Mouse (Mus musculus) kidney, adult 9 months (tissue): ENCODE measurements at regions not wholly inside any gene's neighbourhood (a gene's known extent, or its start where the extent isn't known, plus 50 kb on each side); places are given as distances from the start of the nearest gene placed in this dataset.

Experiments
- DNase-seq: peaks from one replicate; pipeline ENCODE4 v3.0.0; 2022

GRCm38 (mm10) chr3:134118898-134119297, 117.4 kb upstream of the Cxxc4 start:
- DNase-seq, result no peak

- DNase-seq, result no peak
Observed at GRCm38 (mm10) chr3:134124982-134125381, 111.3 kb upstream of the Cxxc4 start.

GRCm38 (mm10) chr3:134130412-134130811, 105.9 kb upstream of the Cxxc4 start:
- no peak for DNase-seq

- no peak for DNase-seq
Observed at GRCm38 (mm10) chr3:134145251-134145650, 91.0 kb upstream of the Cxxc4 start.

GRCm38 (mm10) chr3:134145935-134146334, 90.3 kb upstream of the Cxxc4 start:
- no peak for DNase-seq

- DNase-seq, result no peak
Observed at GRCm38 (mm10) chr3:134146373-134147224, 89.7 kb upstream of the Cxxc4 start.

- no peak for DNase-seq
Observed at GRCm38 (mm10) chr3:134162288-134162687, 74.0 kb upstream of the Cxxc4 start.

- DNase-seq, result no peak
Observed at GRCm38 (mm10) chr3:134169922-134170321, 66.4 kb upstream of the Cxxc4 start.

GRCm38 (mm10) chr3:134172357-134172756, 63.9 kb upstream of the Cxxc4 start:
- no peak for DNase-seq

- no peak for DNase-seq
Observed at GRCm38 (mm10) chr3:134178491-134179054, 57.7 kb upstream of the Cxxc4 start.

GRCm38 (mm10) chr3:134184042-134184441, 52.2 kb upstream of the Cxxc4 start:
- no peak for DNase-seq
